Mouse (Mus musculus) heart, postnatal 0 days (tissue): Measurements from ENCODE around the gene Abcc3.

Experiments used
- CTCF ChIP-seq: IDR thresholded peaks from 2 replicates; pipeline ENCODE4 v1.5.1; 2016; ENCODE audit warnings: antibody characterized with exemption, control low read depth, low read depth
- EP300 ChIP-seq: IDR thresholded peaks from 2 replicates; pipeline ENCODE4 v1.6.1; 2016; ENCODE audit warnings: antibody characterized with exemption, low read depth

DNA sequence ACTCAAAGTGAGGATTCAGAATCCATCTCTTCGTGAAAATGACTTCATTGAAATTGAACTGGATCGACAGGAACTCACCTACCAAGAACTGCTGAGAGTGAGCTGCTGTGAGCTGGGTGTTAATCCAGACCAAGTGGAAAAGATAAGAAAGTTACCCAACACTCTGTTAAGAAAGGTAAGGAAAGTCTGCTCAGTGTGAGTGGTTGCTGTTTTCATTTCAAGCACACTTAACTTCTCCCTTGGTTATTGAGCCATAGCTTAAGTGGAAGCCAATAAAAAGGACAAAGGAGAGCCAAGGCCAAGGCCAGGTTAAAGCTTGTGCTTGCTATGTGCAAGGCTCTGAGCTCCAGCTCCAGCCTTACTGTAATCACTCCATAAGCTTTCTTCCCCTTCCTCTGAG is 54.5 kb downstream of the Abcc3 start:
- no peak for TF ChIP-seq CTCF
- TF ChIP-seq EP300, result no peak
